Mouse (Mus musculus) ES-E14 (cell line): ENCODE data around the gene Defa23. TPM values are rescaled to one million over a fixed set of nuclear protein-coding genes. Genes with fewer than 3 reads are reported as not detected.
"Not testable (repeated sequence)": the region's sequence is repeated elsewhere in the genome, so short reads cannot be mapped to it uniquely, and the experiment has no call there.

Source experiments
- DNase-seq: peaks from one replicate; pipeline ENCODE4 v3.0.0-alpha.2; 2013; ENCODE audit warnings: low read depth, low spot score
- H3K27ac ChIP-seq: 2 replicates; pipeline ENCODE4 v1.5.1; 2012; ENCODE audit warnings: low read depth, mild to moderate bottlenecking, low read length, moderate library complexity, mixed read lengths; ENCODE audit not compliant: poor library complexity, insufficient read depth, severe bottlenecking
- H3K36me3 ChIP-seq: 2 replicates; pipeline ENCODE4 v1.6.1; 2012; ENCODE audit warnings: mild to moderate bottlenecking, low read length, moderate library complexity, mixed read lengths; ENCODE audit not compliant: control insufficient read depth, poor library complexity, insufficient read depth, severe bottlenecking
- H3K4me1 ChIP-seq, 2 experiments: fragments of 150-350 bp in 1 of 2; sonication (generic) in 1 of 2; 2 replicates each; pipeline ENCODE4 v1.6.1; 2012; ENCODE audit warnings: low read length in 2 of 2, mild to moderate bottlenecking in 1 of 2, mixed read lengths in 1 of 2; ENCODE audit not compliant: control insufficient read depth in 2 of 2, insufficient read depth in 2 of 2, poor library complexity in 1 of 2
- H3K4me3 ChIP-seq, 2 experiments: fragments of 150-350 bp in 1 of 2; sonication (generic) in 1 of 2; 2 replicates each; pipeline ENCODE4 v1.5.1; 2012; ENCODE audit warnings: low read length in 2 of 2, low read depth in 1 of 2, mild to moderate bottlenecking in 1 of 2, mixed read lengths in 1 of 2; ENCODE audit not compliant: insufficient read depth in 1 of 2, poor library complexity in 1 of 2, severe bottlenecking in 1 of 2
- H3K9ac ChIP-seq: 2 replicates; pipeline ENCODE4 v1.6.1; 2012; ENCODE audit warnings: low read depth, mild to moderate bottlenecking, low read length, mixed read lengths; ENCODE audit not compliant: poor library complexity, insufficient read depth, severe bottlenecking
- H3K9me3 ChIP-seq: fragments of 150-350 bp; sonication (generic); 2 replicates; pipeline ENCODE4 v1.6.1; 2012; ENCODE audit warnings: low read depth, mild to moderate bottlenecking, low read length; ENCODE audit not compliant: control insufficient read depth, insufficient read depth
- ZC3H11A ChIP-seq: IDR thresholded peaks from 2 replicates; pipeline ENCODE4 v1.6.1; 2012; ENCODE audit warnings: low read depth, mild to moderate bottlenecking, inconsistent platforms, low read length, borderline replicate concordance
- in situ Hi-C, 2 experiments: fragments of 600-800 bp; cut with MboI; formaldehyde crosslinking; loops; one replicate each; pipeline ENCODE4 v1.15.1; 2025; ENCODE audit warnings: low sequenced_read_pairs in 2 of 2, inconsistent platforms in 1 of 2; ENCODE audit not compliant: unreplicated experiment in 2 of 2
- total RNA-seq: library from RNA; depleted of rRNA; stranded (reverse); fragments of 300-350 nt; gene quantifications from 2 replicates; pipeline ENCODE4 v1.2.3, GENCODE M21; 2012; rRNA removed

The Defa23 gene
- not detected in 2 replicates for total RNA-seq

DNA sequence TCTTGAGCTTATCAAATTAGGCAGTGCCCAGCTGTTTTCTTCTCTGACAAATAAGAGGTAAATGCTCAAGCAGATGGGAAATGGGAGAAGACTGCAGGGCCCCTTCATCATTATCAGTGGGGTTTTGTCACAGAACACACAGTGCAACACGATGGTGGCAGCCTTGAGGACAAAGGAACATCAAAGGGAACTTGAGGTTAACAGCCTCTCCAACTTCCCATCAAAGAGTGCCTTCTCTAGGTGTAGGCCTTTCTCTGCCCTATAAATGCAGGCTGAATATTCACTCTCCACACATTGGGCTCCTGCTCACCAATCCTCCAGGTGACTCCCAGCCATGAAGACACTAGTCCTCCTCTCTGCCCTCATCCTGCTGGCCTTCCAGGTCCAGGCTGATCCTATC is at the start of gene Defa23:
Gene Defa23 (plus strand): TSS at position 301 of the 400 bp plus-strand sequence.
- H3K9ac ChIP-seq: not testable (repeated sequence)

DNA sequence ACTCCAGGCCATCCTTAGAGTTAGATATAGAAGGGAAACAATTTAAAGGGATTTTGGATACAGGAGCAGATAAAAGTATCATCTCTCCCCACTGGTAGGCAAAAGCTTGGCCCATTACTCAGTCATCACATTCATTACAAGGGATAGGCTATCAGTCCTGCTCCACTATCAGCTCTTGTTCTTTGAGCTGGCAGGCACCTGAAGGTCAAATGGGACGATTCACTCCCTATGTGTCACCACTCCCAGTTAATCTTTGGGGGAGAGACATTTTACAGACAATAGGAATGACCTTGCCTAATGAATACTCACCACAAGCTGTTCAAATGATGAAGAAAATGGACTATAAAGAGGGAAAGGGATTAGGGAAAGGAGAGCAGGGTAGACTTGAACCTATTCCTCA is 48.0 kb upstream of the Defa23 start:
- no peak overlapping the region for H3K4me3 ChIP-seq
- in situ Hi-C loops: no loop called here
- no peaks in the 10 kb centered on the region for H3K9me3 ChIP-seq
- H3K9ac ChIP-seq: no peak overlapping the region
- H3K4me1 ChIP-seq: no peaks in the 10 kb centered on the region
- no peaks in the 10 kb centered on the region for H3K36me3 ChIP-seq
- no peak for TF ChIP-seq ZC3H11A
- no peak for DNase-seq
- no peak overlapping the region for H3K27ac ChIP-seq

More for the DNA sequence above, at the start of gene Defa23:
- H3K27ac ChIP-seq, H3K4me1 ChIP-seq, in situ Hi-C loops, H3K36me3 ChIP-seq, H3K4me3 ChIP-seq, DNase-seq, H3K9me3 ChIP-seq: not testable (repeated sequence)

DNA sequence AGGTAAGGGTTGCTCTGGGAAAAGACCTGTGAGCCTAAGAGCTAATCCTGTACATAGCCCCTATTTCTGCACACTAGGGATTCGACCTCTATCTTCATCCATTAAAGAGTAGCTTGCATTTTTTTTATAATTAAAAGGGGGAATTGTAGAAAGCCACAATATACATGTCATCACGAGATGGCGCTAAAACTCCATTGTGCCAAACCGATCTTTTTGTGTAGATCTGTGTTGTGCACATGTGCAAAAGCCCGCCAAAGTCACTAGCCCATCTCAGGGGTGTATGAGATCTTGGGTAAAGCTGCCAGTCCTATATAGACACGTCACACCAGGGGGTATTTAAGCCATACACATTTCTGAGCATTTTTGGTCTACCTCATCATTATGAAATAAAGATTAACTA is 46.3 kb upstream of the Defa23 start:
- H3K36me3 ChIP-seq, H3K9ac ChIP-seq, DNase-seq, H3K4me1 ChIP-seq, H3K9me3 ChIP-seq, in situ Hi-C loops, H3K27ac ChIP-seq, H3K4me3 ChIP-seq: not testable (repeated sequence)
- TF ChIP-seq ZC3H11A: 0 out of 2 replicates have a peak, but pooled peaks have one; percentile 30

DNA sequence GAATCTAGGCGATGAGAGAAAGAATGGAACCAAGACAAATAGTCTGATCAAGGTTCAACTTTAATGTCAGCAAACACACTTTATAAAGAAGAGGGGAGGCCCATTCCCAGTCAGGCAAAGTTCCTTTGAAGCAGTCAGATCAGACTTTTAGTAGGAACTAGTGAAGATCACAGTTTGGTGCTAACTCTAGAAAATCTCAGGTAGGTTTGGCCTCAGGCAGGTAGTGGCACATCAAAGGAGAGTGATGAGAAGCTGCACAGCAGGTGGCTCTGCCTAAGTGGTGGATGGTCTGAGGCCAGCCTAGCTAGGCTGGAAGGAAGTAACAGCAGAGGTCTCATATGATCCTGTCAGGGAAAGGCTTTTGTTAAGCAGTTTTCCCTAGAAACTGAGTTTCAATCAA is 44.3 kb upstream of the Defa23 start:
- H3K36me3 ChIP-seq, H3K9me3 ChIP-seq, H3K27ac ChIP-seq, H3K4me3 ChIP-seq, in situ Hi-C loops, H3K4me1 ChIP-seq, H3K9ac ChIP-seq: not testable (repeated sequence)
- DNase-seq: peak; percentile 64

DNA sequence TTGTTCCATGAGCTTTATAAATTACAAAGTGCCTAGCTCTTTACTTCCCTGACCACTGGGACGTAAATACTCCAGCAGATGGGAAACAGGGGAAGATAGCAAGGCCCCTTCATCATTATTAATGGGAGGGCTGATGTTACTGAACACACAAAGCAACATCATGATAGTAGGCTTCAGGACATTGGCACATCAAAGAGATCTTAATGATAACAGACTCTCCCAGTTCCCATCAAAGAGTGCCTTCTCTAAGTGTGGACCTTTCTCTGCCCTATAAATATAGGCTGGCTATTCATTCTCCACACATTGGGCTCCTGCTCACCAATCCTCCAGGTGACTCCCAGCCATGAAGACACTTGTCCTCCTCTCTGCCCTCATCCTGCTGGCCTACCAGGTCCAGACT is 29.6 kb upstream of the Defa23 start, which contains the start of gene Defa21:
Gene Defa21 (plus strand): TSS at position 301 of the 400 bp plus-strand sequence.
- H3K9me3 ChIP-seq, H3K9ac ChIP-seq, H3K4me3 ChIP-seq, H3K4me1 ChIP-seq, H3K27ac ChIP-seq, H3K36me3 ChIP-seq, in situ Hi-C loops, DNase-seq: not testable (repeated sequence)

DNA sequence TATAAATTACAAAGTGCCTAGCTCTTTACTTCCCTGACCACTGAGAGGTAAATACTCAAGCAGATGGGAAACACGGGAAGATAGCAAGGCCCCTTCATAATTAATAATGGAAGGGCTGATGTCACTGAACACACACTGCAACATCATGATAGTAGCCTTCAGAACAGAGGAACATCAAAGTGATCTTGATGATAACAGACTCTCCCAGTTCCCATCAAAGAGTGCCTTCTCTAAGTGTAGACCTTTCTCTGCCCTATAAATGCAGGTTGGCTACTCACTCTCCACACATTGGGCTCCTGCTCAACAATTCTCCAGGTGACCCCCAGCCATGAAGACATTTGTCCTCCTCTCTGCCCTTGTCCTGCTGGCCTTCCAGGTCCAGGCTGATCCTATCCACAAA is 9.9 kb downstream of the Defa23 start, which contains the start of gene Defa35:
Gene Defa35 (plus strand): TSS at position 301 of the 400 bp plus-strand sequence.
- H3K4me3 ChIP-seq, H3K27ac ChIP-seq, H3K9me3 ChIP-seq, in situ Hi-C loops, H3K36me3 ChIP-seq, DNase-seq, H3K4me1 ChIP-seq, H3K9ac ChIP-seq: not testable (repeated sequence)

DNA sequence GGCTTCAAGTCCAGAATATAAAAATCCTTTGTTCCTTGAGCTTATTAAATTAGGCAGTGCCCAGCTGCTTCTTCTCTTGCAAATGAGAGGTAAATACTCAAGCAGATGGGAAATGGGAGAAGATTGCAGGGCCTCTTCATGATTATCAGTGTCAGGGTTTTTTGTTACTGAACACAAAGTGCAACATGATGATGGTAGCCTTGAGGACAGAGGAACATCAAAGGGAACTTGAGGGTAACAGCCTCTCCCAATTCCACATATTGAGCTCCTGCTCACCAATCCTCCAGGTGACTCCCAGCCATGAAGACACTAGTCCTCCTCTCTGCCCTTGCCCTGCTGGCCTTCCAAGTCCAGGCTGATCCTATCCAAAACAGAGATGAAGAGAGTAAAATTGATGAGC is 29.3 kb downstream of the Defa23 start, which contains the start of gene Defa25:
Gene Defa25 (plus strand): TSS at position 301 of the 400 bp plus-strand sequence.
- H3K36me3 ChIP-seq, H3K9me3 ChIP-seq, H3K4me1 ChIP-seq, in situ Hi-C loops, DNase-seq, H3K27ac ChIP-seq, H3K9ac ChIP-seq, H3K4me3 ChIP-seq: not testable (repeated sequence)
